Mouse (Mus musculus) liver, postnatal 0 days (tissue): Measurements from ENCODE around the gene Amacr.

ENCODE experiments used
- CTCF ChIP-seq: sonication (generic); IDR thresholded peaks from 2 replicates; pipeline ENCODE4 v1.5.1; 2016; ENCODE audit warnings: antibody characterized with exemption, low read depth
- EP300 ChIP-seq: IDR thresholded peaks from 2 replicates; pipeline ENCODE4 v1.6.1; 2016; ENCODE audit warnings: antibody characterized with exemption, low read depth, mild to moderate bottlenecking

- TF ChIP-seq CTCF (no peak), EP300 (no peak)
Measured at GRCm38 (mm10) chr15:10954381-10955016, 27.1 kb upstream of the Amacr start.
